Mouse (Mus musculus): ENCODE results near the gene Mrpl30.

DNA sequence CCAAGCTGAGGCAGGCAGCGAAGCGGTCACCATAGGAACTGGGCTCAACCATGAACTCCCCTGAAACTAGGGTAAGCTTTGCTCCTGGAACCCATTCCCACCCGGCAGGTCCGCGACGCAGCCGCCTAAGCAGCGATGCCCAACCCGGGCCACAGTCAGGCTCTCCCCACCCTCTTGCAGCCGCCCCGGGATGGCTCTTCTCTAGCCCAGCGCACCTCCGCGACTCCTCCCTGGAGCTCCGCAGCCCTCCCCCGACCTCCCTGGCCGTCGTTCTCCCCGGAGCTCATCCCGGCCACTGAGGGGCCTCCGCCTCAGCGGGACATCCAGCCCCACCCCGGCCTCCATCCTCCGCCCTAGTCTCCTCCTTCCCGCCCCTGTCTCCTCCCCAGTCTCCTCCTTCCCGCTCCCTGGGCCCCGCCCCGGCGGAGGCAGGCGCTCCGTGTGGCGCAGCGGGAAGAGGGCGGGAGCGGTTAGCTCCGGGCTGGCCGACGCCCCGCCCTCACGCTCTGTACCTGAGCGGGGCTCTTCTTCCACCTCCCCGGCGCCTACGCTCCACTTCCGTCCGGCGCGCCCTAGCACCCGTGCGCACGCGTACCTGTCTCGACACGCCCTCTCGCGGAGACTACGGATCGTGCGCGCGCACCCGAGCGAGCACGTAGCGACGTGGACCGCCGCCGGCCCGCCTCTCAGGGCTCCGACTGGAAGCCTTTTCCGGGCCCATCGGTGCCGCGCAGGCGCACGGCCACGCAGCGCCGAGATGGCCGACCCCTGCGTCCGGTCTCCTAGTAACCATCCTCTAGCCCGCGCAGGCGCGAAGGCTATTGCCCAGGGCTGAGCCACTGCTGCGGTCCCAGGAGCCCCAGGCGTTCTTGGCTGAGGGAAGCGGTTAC is 25.5 kb upstream of the Mrpl30 start:
- TF ChIP-seq POLR2A (IDR thresholded peaks at IDR 0.05; ENCODE audit: control insufficient read depth, low read depth, low read length) (peak; percentile 89), CTCF (IDR thresholded peaks at IDR 0.05; ENCODE audit: control insufficient read depth, insufficient read depth, insufficient replicate concordance, low read depth, low read length) (no peak)
